Mouse (Mus musculus) R1 (cell line): ENCODE results near the gene Kcp.
A peak's percentile ranks its signal among the peaks of the same experiment; 100 is the strongest.

ENCODE experiments used
- DNase-seq: peaks from one replicate; pipeline ENCODE4 v3.0.0-alpha.2; 2018; ENCODE audit warnings: low read depth, low spot score

Kcp gene

GRCm38 (mm10) chr6:29523301-29524033, 15.7 kb upstream of the Kcp start:
- DNase-seq = no peak

GRCm38 (mm10) chr6:29522626-29523300, 15.0 kb upstream of the Kcp start:
- DNase-seq = no peak

GRCm38 (mm10) chr6:29517139-29517538, 9.4 kb upstream of the Kcp start:
- DNase-seq = peak; percentile 76

- peak; percentile 73 for DNase-seq
Measured at GRCm38 (mm10) chr6:29513284-29513683, 5.5 kb upstream of the Kcp start.

- peak; percentile 34 for DNase-seq
Measured at GRCm38 (mm10) chr6:29509086-29509485, 1.3 kb upstream of the Kcp start.

GRCm38 (mm10) chr6:29506834-29507233, 918 bp downstream of the Kcp start:
- no peak for DNase-seq

- no peak for DNase-seq
Measured at GRCm38 (mm10) chr6:29505493-29505892, 2.3 kb downstream of the Kcp start.

- no peak for DNase-seq
Measured at GRCm38 (mm10) chr6:29501599-29501998, 6.2 kb downstream of the Kcp start.

GRCm38 (mm10) chr6:29500810-29501209, 6.9 kb downstream of the Kcp start:
- no peak for DNase-seq

GRCm38 (mm10) chr6:29500177-29500576, 7.6 kb downstream of the Kcp start:
- no peak for DNase-seq

- DNase-seq = peak; percentile 49
Measured at GRCm38 (mm10) chr6:29497791-29498190, 10.0 kb downstream of the Kcp start.

- no peak for DNase-seq
Measured at GRCm38 (mm10) chr6:29496270-29496669, 11.5 kb downstream of the Kcp start.

GRCm38 (mm10) chr6:29494101-29494500, 13.7 kb downstream of the Kcp start:
- no peak for DNase-seq

- DNase-seq = peak; percentile 84
Measured at GRCm38 (mm10) chr6:29485951-29486350, 21.8 kb downstream of the Kcp start.

- peak; percentile 86 for DNase-seq
Measured at GRCm38 (mm10) chr6:29484716-29485559, 22.8 kb downstream of the Kcp start.

GRCm38 (mm10) chr6:29482691-29483090, 25.1 kb downstream of the Kcp start:
- no peak for DNase-seq

GRCm38 (mm10) chr6:29474736-29475135, 33.0 kb downstream of the Kcp start:
- DNase-seq = peak; percentile 43

GRCm38 (mm10) chr6:29473941-29474691, 33.6 kb downstream of the Kcp start:
- peak; percentile 96 for DNase-seq

GRCm38 (mm10) chr6:29471137-29471536, 36.6 kb downstream of the Kcp start, which contains the start of gene Atp6v1fnb:
Gene Atp6v1fnb, plus strand, starts transcription at chr6:29471437.
- DNase-seq = no peak

- no peak for DNase-seq
Measured at GRCm38 (mm10) chr6:29468851-29469250, 38.9 kb downstream of the Kcp start.

GRCm38 (mm10) chr6:29467583-29468354, 40.0 kb downstream of the Kcp start, which contains the start of gene Atp6v1f:
Gene Atp6v1f, plus strand, starts transcription at chr6:29467718.
- DNase-seq = peak; percentile 97
